Mouse (Mus musculus) forebrain, embryonic 14.5 days (tissue): ENCODE measurements at regions not wholly inside any gene's neighbourhood (a gene's known extent, or its start where the extent isn't known, plus 50 kb on each side); places are given as distances from the start of the nearest gene placed in this dataset.
A peak's percentile ranks its signal among the peaks of the same experiment; 100 is the strongest.

ENCODE experiments used
- ATAC-seq: fragments of 200-750 bp; cut with Nextera tagmentation; 2 replicates; pipeline ENCODE4 v1.8.0; 2017; ENCODE audit warnings: mild to moderate bottlenecking, moderate library complexity
- DNase-seq: peaks from one replicate; pipeline ENCODE4 v3.0.0-alpha.2; 2015; ENCODE audit warnings: low spot score
- H3K27ac ChIP-seq: fragments of 300-500 bp; sonication (generic); 2 replicates; pipeline ENCODE4 v1.5.1; 2014; ENCODE audit warnings: low read depth, mild to moderate bottlenecking, control low read depth, low read length, moderate library complexity
- H3K27me3 ChIP-seq: fragments of 300-500 bp; sonication (generic); replicated peaks from 2 replicates; pipeline ENCODE4 v1.6.1; 2014; ENCODE audit warnings: low read length, control low read depth, mixed read lengths; ENCODE audit not compliant: control insufficient read depth, insufficient read depth
- H3K36me3 ChIP-seq: fragments of 300-500 bp; sonication (generic); 2 replicates; pipeline ENCODE4 v1.6.1; 2014; ENCODE audit warnings: low read length, control low read depth; ENCODE audit not compliant: control insufficient read depth, insufficient read depth
- H3K4me1 ChIP-seq: fragments of 300-500 bp; sonication (generic); 2 replicates; pipeline ENCODE4 v1.6.1; 2014; ENCODE audit warnings: antibody characterized with exemption, low read length, control low read depth; ENCODE audit not compliant: control insufficient read depth, insufficient read depth
- H3K4me2 ChIP-seq: fragments of 300-500 bp; sonication (generic); 2 replicates; pipeline ENCODE4 v1.6.1; 2014; ENCODE audit warnings: mild to moderate bottlenecking, control low read depth, low read length
- H3K4me3 ChIP-seq: fragments of 300-500 bp; sonication (generic); 2 replicates; pipeline ENCODE4 v1.5.1; 2014; ENCODE audit warnings: low read depth, low read length, control low read depth
- H3K9ac ChIP-seq: fragments of 300-500 bp; sonication (generic); 2 replicates; pipeline ENCODE4 v1.6.1; 2014; ENCODE audit warnings: mild to moderate bottlenecking, low read length, control low read depth, moderate library complexity
- H3K9me3 ChIP-seq: fragments of 300-500 bp; sonication (generic); replicated peaks from 2 replicates; pipeline ENCODE4 v1.6.1; 2016; ENCODE audit warnings: low read length, control low read depth, mixed read lengths; ENCODE audit not compliant: control insufficient read depth
- WGBS: fragments of 180-500 bp; shearing (Covaris S2); extraction: QIAGEN DNeasy Blood & Tissue Kit; methylation state at CpG from one replicate; pipeline ENCODE4 v1.1.7; 2014; 5-methylcytosine and 5-hydroxymethylcytosine counted together

DNA sequence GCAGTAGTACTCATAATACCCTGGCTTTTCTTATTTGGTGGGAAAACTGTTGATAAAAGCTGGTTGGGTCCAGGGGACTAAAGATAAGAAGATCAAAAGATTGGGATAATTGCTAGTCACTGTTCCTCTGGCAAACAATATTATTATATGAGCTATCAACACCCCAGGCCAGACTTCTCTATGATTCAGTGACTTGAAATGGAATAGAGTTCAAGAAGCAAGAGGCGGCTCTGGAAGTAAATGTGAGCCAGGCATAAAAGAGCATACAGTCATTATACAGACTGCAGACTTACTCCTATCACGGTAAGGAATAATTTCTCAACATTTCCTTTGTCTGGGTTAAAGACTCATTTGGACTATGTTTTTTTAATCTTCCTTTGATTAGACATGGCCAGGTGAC, 278.5 kb upstream of the Acvr2a start:
- H3K4me3 ChIP-seq = no peak overlapping the region
- no peaks in the 10 kb centered on the region for H3K36me3 ChIP-seq
- 67% methylated on average over 2 of the region's 2 CpGs for WGBS
- no peaks in the 10 kb centered on the region for H3K9me3 ChIP-seq
- H3K9ac ChIP-seq = no peak overlapping the region
- peaks cover 7% of the 10 kb centered on the region; the same call in 1 of the 2 replicates for H3K4me1 ChIP-seq
- DNase-seq = no peak
- no peak for ATAC-seq
- H3K27ac ChIP-seq = no peak overlapping the region
- H3K4me2 ChIP-seq = no peak overlapping the region
- no peaks in the 10 kb centered on the region for H3K27me3 ChIP-seq

GRCm38 (mm10) chr2:48536930-48537329, 277.0 kb upstream of the Acvr2a start:
- Histone ChIP-seq H3K4me2 (no peak overlapping the region), H3K27ac (no peak overlapping the region), H3K9ac (no peak overlapping the region), H3K9me3 (no peaks in the 10 kb centered on the region), H3K4me3 (no peak overlapping the region), H3K4me1 (peaks cover 7% of the 10 kb centered on the region; the same call in 1 of the 2 replicates), H3K36me3 (no peaks in the 10 kb centered on the region), H3K27me3 (no peaks in the 10 kb centered on the region)
- ATAC-seq (no peak), DNase-seq (no peak)
- 88% methylated on average over 4 of the region's 4 CpGs for WGBS

DNA sequence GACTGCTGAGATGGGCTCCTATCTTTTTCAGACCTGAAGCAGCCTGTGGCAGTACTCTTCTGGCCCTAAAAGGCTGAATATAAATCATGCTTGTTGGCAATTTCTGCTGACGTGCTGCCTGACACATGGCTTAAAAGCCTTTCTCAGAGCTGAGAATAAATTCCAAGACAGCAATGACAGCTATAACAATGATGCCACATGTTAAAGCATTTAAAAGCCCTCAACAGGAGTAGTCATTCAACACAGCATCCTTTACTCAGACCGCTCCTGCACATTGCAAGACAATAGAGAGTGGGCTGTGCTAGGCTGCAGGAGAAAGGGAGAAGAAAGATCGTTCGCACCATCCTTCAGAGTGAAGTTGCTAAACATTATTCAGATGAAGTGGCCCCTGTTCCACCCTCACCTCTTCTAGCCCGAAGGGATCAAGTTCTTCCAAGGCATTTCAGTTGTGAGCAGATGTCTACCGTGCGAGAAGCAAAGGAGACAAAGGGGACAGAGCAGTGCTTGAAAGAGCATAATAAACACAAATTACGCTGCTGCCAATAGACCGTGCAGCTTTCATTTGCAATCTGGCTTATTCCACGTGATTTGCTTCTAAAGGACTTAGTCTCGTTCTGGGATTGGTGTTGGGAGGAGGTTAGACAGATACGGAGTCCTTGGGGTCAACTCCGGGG, 275.1 kb upstream of the Acvr2a start:
- Histone ChIP-seq H3K9ac (peak overlapping the region; percentile 40; the same call in 1 of the 2 replicates), H3K27ac (peak overlapping the region; percentile 79), H3K27me3 (no peaks in the 10 kb centered on the region), H3K4me3 (peak overlapping the region; percentile 17; the same call in 1 of the 2 replicates), H3K4me1 (peaks cover 7% of the 10 kb centered on the region; the same call in 1 of the 2 replicates), H3K9me3 (no peaks in the 10 kb centered on the region), H3K4me2 (peak overlapping the region; percentile 50), H3K36me3 (no peaks in the 10 kb centered on the region)
- ATAC-seq (peak; percentile 94), DNase-seq (peak; percentile 90)
- WGBS = 3% methylated on average over 13 of the region's 13 CpGs

GRCm38 (mm10) chr2:48539465-48540055, 274.3 kb upstream of the Acvr2a start:
- peaks cover 7% of the 10 kb centered on the region; the same call in 1 of the 2 replicates for H3K4me1 ChIP-seq
- H3K27me3 ChIP-seq = no peaks in the 10 kb centered on the region
- no peak overlapping the region for H3K4me3 ChIP-seq
- H3K36me3 ChIP-seq = no peaks in the 10 kb centered on the region
- H3K27ac ChIP-seq = peak overlapping the region; percentile 79; the same call in 1 of the 2 replicates
- peak overlapping the region; percentile 50 for H3K4me2 ChIP-seq
- 70% methylated on average over 4 of the region's 4 CpGs for WGBS
- no peak overlapping the region; the same call in 1 of the 2 replicates for H3K9ac ChIP-seq
- 0 out of 2 replicates have a peak, but pooled peaks have one; percentile 10 for ATAC-seq
- peak; percentile 29 for DNase-seq
- no peaks in the 10 kb centered on the region for H3K9me3 ChIP-seq

DNA sequence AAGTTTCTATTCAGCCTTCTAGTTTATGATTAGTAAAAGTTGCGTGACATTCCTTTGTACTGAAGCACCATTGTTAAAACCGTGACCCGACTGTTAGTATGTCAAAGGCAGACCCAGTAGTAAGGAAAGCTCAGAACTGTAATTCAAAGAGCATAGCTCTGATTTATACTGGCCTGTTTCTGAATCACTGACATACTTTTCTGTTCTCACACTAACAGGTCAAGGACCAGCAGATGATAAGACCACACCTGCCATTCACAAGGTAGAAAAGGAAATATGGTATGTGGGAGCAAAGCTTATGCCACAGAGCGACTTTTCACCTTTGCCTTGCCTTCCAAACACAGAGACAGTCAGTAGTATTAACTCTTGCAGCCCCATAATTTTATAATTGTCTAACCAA, 269.5 kb upstream of the Acvr2a start:
- WGBS = 87% methylated on average over 4 of the region's 4 CpGs
- no peak overlapping the region for H3K4me3 ChIP-seq
- H3K9ac ChIP-seq = no peak overlapping the region
- no peak overlapping the region for H3K4me2 ChIP-seq
- H3K27ac ChIP-seq = no peak overlapping the region
- H3K36me3 ChIP-seq = no peaks in the 10 kb centered on the region
- H3K27me3 ChIP-seq = no peaks in the 10 kb centered on the region
- ATAC-seq (no peak), DNase-seq (no peak)
- H3K4me1 ChIP-seq = peaks cover 2% of the 10 kb centered on the region; the same call in 1 of the 2 replicates
- no peaks in the 10 kb centered on the region for H3K9me3 ChIP-seq

DNA sequence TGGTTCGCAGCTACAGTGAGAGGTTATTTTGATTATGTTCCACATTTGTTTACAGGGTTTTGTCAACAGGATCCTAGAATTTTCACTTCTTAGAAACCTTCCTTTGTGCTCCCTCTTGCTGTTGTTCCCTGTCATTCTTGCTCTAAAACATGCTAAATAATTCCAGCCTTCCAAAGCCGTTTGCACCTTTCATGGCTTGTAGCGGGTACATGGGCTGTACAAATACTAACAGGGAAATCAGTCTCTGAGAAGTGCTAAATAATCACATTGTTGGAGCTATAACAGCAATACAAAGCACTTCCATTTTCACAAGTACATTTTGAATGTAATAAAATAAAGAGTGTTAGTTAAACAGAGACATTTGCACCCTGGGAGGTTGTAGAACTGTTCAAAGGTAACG, 268.8 kb upstream of the Acvr2a start:
- no peaks in the 10 kb centered on the region for H3K27me3 ChIP-seq
- no peaks in the 10 kb centered on the region for H3K9me3 ChIP-seq
- H3K9ac ChIP-seq = no peak overlapping the region
- no peak overlapping the region for H3K4me3 ChIP-seq
- no peaks in the 10 kb centered on the region for H3K36me3 ChIP-seq
- no peak overlapping the region for H3K4me2 ChIP-seq
- no peaks in the 10 kb centered on the region for H3K4me1 ChIP-seq
- WGBS = 55% methylated on average over 4 of the region's 4 CpGs
- ATAC-seq = no peak
- no peak overlapping the region for H3K27ac ChIP-seq
- peak; percentile 30 for DNase-seq

DNA sequence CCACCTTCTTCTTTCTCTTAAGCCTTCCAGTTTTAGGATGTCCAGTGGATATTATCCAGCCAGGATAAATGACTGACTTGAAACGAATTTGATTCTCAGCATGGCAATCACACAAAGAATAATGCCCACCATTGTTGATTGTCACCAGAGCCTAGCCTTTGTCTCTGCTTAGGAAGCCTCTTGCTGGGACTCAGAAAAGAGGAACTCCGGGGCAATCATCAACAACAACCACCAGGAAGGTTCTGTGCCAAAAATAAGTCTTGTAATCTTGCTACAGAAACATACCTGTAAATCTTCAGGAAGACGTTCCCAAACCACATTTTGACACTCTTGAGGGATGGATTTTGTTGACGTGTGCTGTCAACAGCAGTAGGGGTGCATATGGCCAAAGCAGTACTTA, 268.2 kb upstream of the Acvr2a start:
- DNase-seq (no peak), ATAC-seq (no peak)
- H3K4me3 ChIP-seq = no peak overlapping the region
- H3K9me3 ChIP-seq = no peaks in the 10 kb centered on the region
- H3K4me2 ChIP-seq = no peak overlapping the region
- WGBS = 56% methylated on average over 4 of the region's 4 CpGs
- H3K27me3 ChIP-seq = no peaks in the 10 kb centered on the region
- H3K36me3 ChIP-seq = no peaks in the 10 kb centered on the region
- H3K27ac ChIP-seq = no peak overlapping the region
- H3K4me1 ChIP-seq = no peaks in the 10 kb centered on the region
- H3K9ac ChIP-seq = no peak overlapping the region

GRCm38 (mm10) chr2:48546194-48546593, 267.7 kb upstream of the Acvr2a start:
- 93% methylated on average over 4 of the region's 4 CpGs for WGBS
- H3K9ac ChIP-seq = no peak overlapping the region
- no peaks in the 10 kb centered on the region for H3K36me3 ChIP-seq
- H3K4me1 ChIP-seq = no peaks in the 10 kb centered on the region
- no peaks in the 10 kb centered on the region for H3K9me3 ChIP-seq
- DNase-seq (no peak), ATAC-seq (no peak)
- H3K27ac ChIP-seq = no peak overlapping the region
- no peaks in the 10 kb centered on the region for H3K27me3 ChIP-seq
- H3K4me2 ChIP-seq = no peak overlapping the region
- no peak overlapping the region for H3K4me3 ChIP-seq

GRCm38 (mm10) chr2:48556600-48556999, 257.3 kb upstream of the Acvr2a start:
- H3K36me3 ChIP-seq = no peaks in the 10 kb centered on the region
- H3K4me2 ChIP-seq = no peak overlapping the region
- H3K4me3 ChIP-seq = no peak overlapping the region
- H3K9ac ChIP-seq = no peak overlapping the region
- ATAC-seq (no peak), DNase-seq (no peak)
- no peak overlapping the region for H3K27ac ChIP-seq
- H3K4me1 ChIP-seq = no peaks in the 10 kb centered on the region
- H3K27me3 ChIP-seq = no peaks in the 10 kb centered on the region
- WGBS = 79% methylated on average over 3 of the region's 3 CpGs
- H3K9me3 ChIP-seq = no peaks in the 10 kb centered on the region
